Mouse (Mus musculus) intestine, embryonic 15.5 days (tissue): ENCODE results near the gene Gm3336. TPM values are rescaled to one million over a fixed set of nuclear protein-coding genes. Genes with fewer than 3 reads are reported as not detected.

Experiments
- ATAC-seq: fragments of 200-750 bp; cut with Nextera tagmentation; 2 replicates; pipeline ENCODE4 v1.8.0; 2017; ENCODE audit warnings: moderate TSS enrichment, moderate library complexity
- H3K27ac ChIP-seq: fragments of 300-500 bp; sonication (generic); 2 replicates; pipeline ENCODE4 v1.5.1; 2015; ENCODE audit warnings: mild to moderate bottlenecking, inconsistent platforms
- H3K27me3 ChIP-seq: fragments of 300-500 bp; sonication (generic); replicated peaks from 2 replicates; pipeline ENCODE4 v1.6.1; 2015; ENCODE audit warnings: inconsistent platforms
- H3K36me3 ChIP-seq: fragments of 300-500 bp; sonication (generic); 2 replicates; pipeline ENCODE4 v1.6.1; 2015; ENCODE audit warnings: inconsistent platforms
- H3K4me1 ChIP-seq: fragments of 300-500 bp; sonication (generic); replicated peaks from 2 replicates; pipeline ENCODE4 v1.6.1; 2015; ENCODE audit warnings: inconsistent platforms
- H3K4me2 ChIP-seq: fragments of 300-500 bp; sonication (generic); replicated peaks from 2 replicates; pipeline ENCODE4 v1.6.1; 2015; ENCODE audit warnings: mild to moderate bottlenecking, inconsistent platforms
- H3K4me3 ChIP-seq: fragments of 300-500 bp; sonication (generic); replicated peaks from 2 replicates; pipeline ENCODE4 v1.5.1; 2015; ENCODE audit warnings: inconsistent platforms
- H3K9ac ChIP-seq: fragments of 300-500 bp; sonication (generic); 2 replicates; pipeline ENCODE4 v1.6.1; 2015; ENCODE audit warnings: inconsistent platforms
- H3K9me3 ChIP-seq: fragments of 300-500 bp; sonication (generic); 2 replicates; pipeline ENCODE4 v1.6.1; 2016; ENCODE audit warnings: inconsistent platforms
- WGBS: fragments of 180-500 bp; shearing (Covaris S2); methylation state at CpG from one replicate; pipeline ENCODE4 v1.1.7; 2015; 5-methylcytosine and 5-hydroxymethylcytosine counted together
- polyA plus RNA-seq: library from polyadenylated mRNA; unstranded; fragments of >200 nt; fragmentation: Nextera tagmentation; extraction: Ambion mirVana; gene quantifications from 2 replicates; pipeline ENCODE4 v1.2.1, GENCODE M21; 2015

Gene Gm3336
- polyA plus RNA-seq, 1 experiment from 2014 or later: 2.1 TPM

GRCm38 (mm10) chr8:70765329-70765728 lies 47.0 kb downstream of the Gm3336 start:
- WGBS: 72% methylated on average over 9 of the region's 9 CpGs
- peaks cover 45% of the 10 kb centered on the region for H3K4me1 ChIP-seq
- peak overlapping the region; percentile 28 for H3K9ac ChIP-seq

GRCm38 (mm10) chr8:70765838-70766570 lies 47.7 kb downstream of the Gm3336 start:
- Histone ChIP-seq H3K27ac (peak overlapping the region; percentile 89), H3K9ac (peak overlapping the region; percentile 70), H3K27me3 (no peaks in the 10 kb centered on the region), H3K9me3 (no peaks in the 10 kb centered on the region), H3K4me1 (peaks cover 41% of the 10 kb centered on the region), H3K4me2 (peak overlapping the region; percentile 94), H3K36me3 (peaks cover 25% of the 10 kb centered on the region), H3K4me3 (peak overlapping the region; percentile 56)
- 0 out of 2 replicates have a peak, but pooled peaks have one; percentile 0 for ATAC-seq
- 2% methylated on average over 34 of the region's 34 CpGs for WGBS

More at GRCm38 (mm10) chr8:70765329-70765728, 47.0 kb downstream of the Gm3336 start:
- Histone ChIP-seq H3K27me3 (no peaks in the 10 kb centered on the region), H3K4me2 (peak overlapping the region; percentile 94), H3K36me3 (peaks cover 19% of the 10 kb centered on the region), H3K27ac (peak overlapping the region; percentile 89), H3K4me3 (peak overlapping the region; percentile 56), H3K9me3 (no peaks in the 10 kb centered on the region)
- ATAC-seq: no peak

GRCm38 (mm10) chr8:70766571-70767440 lies 48.5 kb downstream of the Gm3336 start:
- WGBS: 10% methylated on average over 21 of the region's 21 CpGs
- Histone ChIP-seq H3K9ac (peak overlapping the region; percentile 70), H3K27me3 (no peaks in the 10 kb centered on the region), H3K36me3 (peaks cover 33% of the 10 kb centered on the region), H3K9me3 (no peaks in the 10 kb centered on the region), H3K4me2 (peak overlapping the region; percentile 94), H3K4me3 (peak overlapping the region; percentile 56), H3K27ac (peak overlapping the region; percentile 89), H3K4me1 (peaks cover 39% of the 10 kb centered on the region)
- ATAC-seq: peak; percentile 70

GRCm38 (mm10) chr8:70767503-70767902 lies 49.2 kb downstream of the Gm3336 start:
- H3K4me1 ChIP-seq: peaks cover 43% of the 10 kb centered on the region
- no peak overlapping the region for H3K9ac ChIP-seq
- H3K36me3 ChIP-seq: peaks cover 37% of the 10 kb centered on the region
- peak overlapping the region; percentile 89 for H3K27ac ChIP-seq
- no peaks in the 10 kb centered on the region for H3K9me3 ChIP-seq
- no peak for ATAC-seq
- H3K4me2 ChIP-seq: no peak overlapping the region
- H3K27me3 ChIP-seq: no peaks in the 10 kb centered on the region
- H3K4me3 ChIP-seq: no peak overlapping the region
- 78% methylated on average over 6 of the region's 6 CpGs for WGBS

GRCm38 (mm10) chr8:70768231-70768776 lies 50.0 kb downstream of the Gm3336 start:
- WGBS: 91% methylated on average over 32 of the region's 32 CpGs
- Histone ChIP-seq H3K4me3 (no peak overlapping the region), H3K4me2 (no peak overlapping the region), H3K9me3 (no peaks in the 10 kb centered on the region), H3K27ac (no peak overlapping the region), H3K27me3 (no peaks in the 10 kb centered on the region), H3K9ac (no peak overlapping the region), H3K4me1 (peaks cover 47% of the 10 kb centered on the region), H3K36me3 (peaks cover 34% of the 10 kb centered on the region)
- ATAC-seq: no peak

GRCm38 (mm10) chr8:70768956-70769355 lies 50.6 kb downstream of the Gm3336 start:
- no peak for ATAC-seq
- Histone ChIP-seq H3K36me3 (peaks cover 34% of the 10 kb centered on the region), H3K27me3 (no peaks in the 10 kb centered on the region), H3K9ac (no peak overlapping the region), H3K27ac (no peak overlapping the region), H3K4me1 (peaks cover 48% of the 10 kb centered on the region), H3K4me2 (no peak overlapping the region), H3K9me3 (no peaks in the 10 kb centered on the region), H3K4me3 (no peak overlapping the region)
- WGBS: 80% methylated on average over 16 of the region's 16 CpGs

- no peak overlapping the region for H3K27ac ChIP-seq
- no peaks in the 10 kb centered on the region for H3K9me3 ChIP-seq
- H3K4me1 ChIP-seq: peaks cover 52% of the 10 kb centered on the region
- H3K36me3 ChIP-seq: peaks cover 34% of the 10 kb centered on the region
- peak; percentile 56 for ATAC-seq
- WGBS: 6% methylated on average over 26 of the region's 26 CpGs
- no peak overlapping the region for H3K9ac ChIP-seq
- H3K4me3 ChIP-seq: no peak overlapping the region
- no peaks in the 10 kb centered on the region for H3K27me3 ChIP-seq
- H3K4me2 ChIP-seq: no peak overlapping the region
These were observed 51.0 kb downstream of the Gm3336 start for GRCm38 (mm10) chr8:70769359-70769758.

- peaks cover 38% of the 10 kb centered on the region for H3K36me3 ChIP-seq
- H3K4me3 ChIP-seq: no peak overlapping the region
- ATAC-seq: no peak
- H3K9ac ChIP-seq: no peak overlapping the region
- H3K27me3 ChIP-seq: no peaks in the 10 kb centered on the region
- no peak overlapping the region for H3K4me2 ChIP-seq
- peaks cover 53% of the 10 kb centered on the region for H3K4me1 ChIP-seq
- H3K27ac ChIP-seq: no peak overlapping the region
- 75% methylated on average over 12 of the region's 12 CpGs for WGBS
- H3K9me3 ChIP-seq: no peaks in the 10 kb centered on the region
These were observed 51.5 kb downstream of the Gm3336 start for GRCm38 (mm10) chr8:70769858-70770257.

- no peak overlapping the region for H3K27ac ChIP-seq
- peaks cover 39% of the 10 kb centered on the region for H3K36me3 ChIP-seq
- H3K4me2 ChIP-seq: no peak overlapping the region
- WGBS: 94% methylated on average over 13 of the region's 13 CpGs
- peaks cover 56% of the 10 kb centered on the region for H3K4me1 ChIP-seq
- no peaks in the 10 kb centered on the region for H3K9me3 ChIP-seq
- ATAC-seq: no peak
- H3K9ac ChIP-seq: no peak overlapping the region
- H3K27me3 ChIP-seq: no peaks in the 10 kb centered on the region
- no peak overlapping the region for H3K4me3 ChIP-seq
These were observed 52.4 kb downstream of the Gm3336 start for GRCm38 (mm10) chr8:70770748-70771147.

GRCm38 (mm10) chr8:70771217-70771616 lies 52.9 kb downstream of the Gm3336 start:
- Histone ChIP-seq H3K27ac (no peak overlapping the region), H3K9ac (no peak overlapping the region), H3K4me1 (peaks cover 60% of the 10 kb centered on the region), H3K4me2 (no peak overlapping the region), H3K27me3 (no peaks in the 10 kb centered on the region), H3K4me3 (no peak overlapping the region), H3K36me3 (peaks cover 39% of the 10 kb centered on the region), H3K9me3 (no peaks in the 10 kb centered on the region)
- 87% methylated on average over 7 of the region's 7 CpGs for WGBS
- ATAC-seq: no peak

- no peak overlapping the region for H3K4me2 ChIP-seq
- H3K9ac ChIP-seq: no peak overlapping the region
- H3K4me1 ChIP-seq: peaks cover 52% of the 10 kb centered on the region
- no peaks in the 10 kb centered on the region for H3K27me3 ChIP-seq
- H3K36me3 ChIP-seq: peaks cover 39% of the 10 kb centered on the region
- H3K27ac ChIP-seq: no peak overlapping the region
- H3K4me3 ChIP-seq: no peak overlapping the region
- 92% methylated on average over 13 of the region's 13 CpGs for WGBS
- H3K9me3 ChIP-seq: no peaks in the 10 kb centered on the region
- no peak for ATAC-seq
These were observed 53.7 kb downstream of the Gm3336 start for GRCm38 (mm10) chr8:70772075-70772474.
